8 mouse cellular contexts compared by ENCODE assay signal in the genomic region with DNA sequence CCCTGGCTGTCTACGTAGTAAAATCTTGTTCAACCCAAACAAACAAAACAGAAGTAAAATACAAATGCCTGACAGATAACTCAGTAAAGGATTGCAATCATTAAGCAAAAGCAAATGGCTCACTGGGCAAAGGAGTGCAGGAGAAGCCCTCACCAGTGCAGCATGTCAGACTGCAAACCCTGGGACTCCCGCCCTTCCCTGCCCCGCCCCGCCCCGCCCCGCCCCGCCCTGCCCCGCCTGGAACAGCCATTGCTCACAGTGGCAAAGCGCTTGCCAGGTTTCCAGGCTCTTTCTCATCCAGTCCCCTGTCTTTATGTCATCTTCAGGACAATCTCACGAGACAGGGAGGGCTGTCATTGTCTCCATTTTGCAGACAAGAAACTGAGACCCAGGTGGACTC. TPM values are rescaled to one million over a fixed set of nuclear protein-coding genes. Genes with fewer than 3 reads are reported as not detected.
A peak's percentile ranks its signal among the peaks of the same experiment; 100 is the strongest.
DNase-seq lines count a peak whose midpoint lies in the region; ATAC-seq and TF ChIP-seq lines count a peak whose summit lies in the region.

No protein-coding gene starts in this region.

- 0 out of 2 replicates have a peak, but pooled peaks cover 3% of the 10 kb centered on the region for H3K27me3 ChIP-seq in embryonic facial prominence, embryonic 12.5 days
- 0 out of 2 replicates have a peak, but pooled peaks cover 11% of the 10 kb centered on the region for H3K27me3 ChIP-seq in intestine, postnatal 0 days (replicated peaks; ENCODE audit: control insufficient read depth, insufficient read depth, low read length)
- H3K27me3 ChIP-seq in neural tube, embryonic 15.5 days (replicated peaks), result no peaks in the 10 kb centered on the region

- WGBS in embryonic facial prominence, embryonic 12.5 days, result 2% methylated on average over 10 of the region's 10 CpGs
- 4% methylated on average over 8 of the region's 10 CpGs for WGBS in intestine, postnatal 0 days
- WGBS in neural tube, embryonic 15.5 days, result 4% methylated on average over 10 of the region's 10 CpGs

- H3K9ac ChIP-seq in embryonic facial prominence, embryonic 12.5 days, result no peak overlapping the region
- no peak overlapping the region for H3K9ac ChIP-seq in intestine, postnatal 0 days (ENCODE audit: low read depth, low read length)
- H3K9ac ChIP-seq in neural tube, embryonic 15.5 days (replicated peaks), result no peak overlapping the region

- no peaks in the 10 kb centered on the region for H3K9me3 ChIP-seq in embryonic facial prominence, embryonic 12.5 days
- H3K9me3 ChIP-seq in intestine, postnatal 0 days (ENCODE audit: control insufficient read depth), result no peaks in the 10 kb centered on the region
- H3K9me3 ChIP-seq in neural tube, embryonic 15.5 days (replicated peaks), result no peaks in the 10 kb centered on the region

- H3K27ac ChIP-seq in embryonic facial prominence, embryonic 12.5 days, result no peak overlapping the region
- H3K27ac ChIP-seq in intestine, postnatal 0 days (ENCODE audit: low read depth, low read length), result no peak overlapping the region
- H3K27ac ChIP-seq in neural tube, embryonic 15.5 days (replicated peaks), result no peak overlapping the region
- no peak overlapping the region for H3K27ac ChIP-seq in layer of hippocampus, adult 2 months

- no peak for TF ChIP-seq CTCF in intestine, postnatal 0 days (IDR thresholded peaks at IDR 0.05; ENCODE audit: low read depth)
- TF ChIP-seq CTCF in layer of hippocampus, adult 2 months (conservative IDR thresholded peaks at IDR 0.05), result no peak

- H3K36me3 ChIP-seq in embryonic facial prominence, embryonic 12.5 days, result no peaks in the 10 kb centered on the region
- H3K36me3 ChIP-seq in intestine, postnatal 0 days (ENCODE audit: control insufficient read depth, insufficient read depth), result no peaks in the 10 kb centered on the region
- no peaks in the 10 kb centered on the region for H3K36me3 ChIP-seq in neural tube, embryonic 15.5 days

- H3K4me1 ChIP-seq in embryonic facial prominence, embryonic 12.5 days, result peaks cover 17% of the 10 kb centered on the region
- no peaks in the 10 kb centered on the region for H3K4me1 ChIP-seq in intestine, postnatal 0 days (replicated peaks; ENCODE audit: control insufficient read depth, insufficient read depth, low read length)
- peaks cover 20% of the 10 kb centered on the region for H3K4me1 ChIP-seq in neural tube, embryonic 15.5 days

- intact Hi-C loops in left cerebral cortex, postnatal 4 days (cut with DNase I), result no loop called here
- intact Hi-C loops in left cerebral cortex, postnatal 25 days (cut with DNase I), result loop anchor here (5.0 kb wide), 1 partner anchor 38 kb away; no protein-coding TSS in a partner anchor

- no peak overlapping the region for H3K4me3 ChIP-seq in embryonic facial prominence, embryonic 12.5 days
- 0 out of 2 replicates have a peak overlapping the region, but pooled peaks have one; percentile 2 for H3K4me3 ChIP-seq in intestine, postnatal 0 days (ENCODE audit: low read depth, low read length)
- no peak overlapping the region for H3K4me3 ChIP-seq in neural tube, embryonic 15.5 days (replicated peaks)
- H3K4me3 ChIP-seq in layer of hippocampus, adult 2 months, result no peak overlapping the region

- H3K4me2 ChIP-seq in embryonic facial prominence, embryonic 12.5 days (replicated peaks), result peak overlapping the region; percentile 28; the same call in 1 of the 2 replicates
- H3K4me2 ChIP-seq in intestine, postnatal 0 days (replicated peaks; ENCODE audit: low read depth), result no peak overlapping the region
- H3K4me2 ChIP-seq in neural tube, embryonic 15.5 days, result peak overlapping the region; percentile 31

- no peak for ATAC-seq in embryonic facial prominence, embryonic 12.5 days (ENCODE audit: insufficient number of reproducible peaks, insufficient read depth, low FRiP score, low TSS enrichment)
- no peak for ATAC-seq in intestine, postnatal 0 days
- no peak for ATAC-seq in neural tube, embryonic 15.5 days (ENCODE audit: low FRiP score)

- peak; percentile 7 for DNase-seq in left cerebral cortex, postnatal 4 days
- no peak for DNase-seq in left cerebral cortex, postnatal 25 days (ENCODE audit: low spot score in 2 of 2)
- DNase-seq in spleen, adult 12 weeks (ENCODE audit: low spot score), result no peak
- no peak for DNase-seq in layer of hippocampus, adult 2 months (ENCODE audit: low spot score in 2 of 2)
- DNase-seq in ovary, postnatal 10 days (ENCODE audit: low spot score), result no peak

RNA-seq across cellular contexts. Expression of a gene that starts 16.1 kb away (rescaled TPM):
- 100 to 1,000 TPM; 111 to 113 TPM for total RNA-seq in left cerebral cortex, postnatal 4 days (2021)
- 10 to 100 TPM; 60.7 to 68.6 TPM for total RNA-seq in left cerebral cortex, postnatal 25 days (2021)
- 31.4 and 33.3 TPM in 2 replicates for polyA plus RNA-seq in embryonic facial prominence, embryonic 12.5 days (2016; fragmentation: Nextera tagmentation; extraction: Ambion mirVana)
- polyA plus RNA-seq in intestine, postnatal 0 days (2015; fragmentation: Nextera tagmentation; extraction: Ambion mirVana), result 6.0 and 6.5 TPM in 2 replicates
- polyA plus RNA-seq in neural tube, embryonic 15.5 days (2015; fragmentation: Nextera tagmentation; extraction: Ambion mirVana), result 21.8 and 23.4 TPM in 2 replicates
- 10 to 100 TPM; 49.8 to 52.3 TPM for total RNA-seq in layer of hippocampus, adult 2 months (2021)

RNA-seq across cellular contexts. Expression of a gene that starts 51.0 kb away (rescaled TPM):
- total RNA-seq in left cerebral cortex, postnatal 4 days (2021), result 1 to 10 TPM; 2.2 to 2.3 TPM
- under 1 TPM; 0.46 to 0.69 TPM for total RNA-seq in left cerebral cortex, postnatal 25 days (2021)
- polyA plus RNA-seq in embryonic facial prominence, embryonic 12.5 days (2016; fragmentation: Nextera tagmentation; extraction: Ambion mirVana), result 44.6 and 46.7 TPM in 2 replicates
- polyA plus RNA-seq in intestine, postnatal 0 days (2015; fragmentation: Nextera tagmentation; extraction: Ambion mirVana), result 8.0 and 9.2 TPM in 2 replicates
- 4.0 and 11.6 TPM in 2 replicates for polyA plus RNA-seq in neural tube, embryonic 15.5 days (2015; fragmentation: Nextera tagmentation; extraction: Ambion mirVana)
- total RNA-seq in layer of hippocampus, adult 2 months (2021), result under 1 TPM; 0.49 to 0.66 TPM
